Mouse (Mus musculus): ENCODE data around the gene Suds3.

Gene Suds3

GRCm38 (mm10) chr5:117115836-117116366, at the start of gene Suds3:
TSS of gene Suds3 (minus strand) at chr5:117116113.
- under 1% methylated on average over 58 of the region's 59 CpGs for WGBS

DNA sequence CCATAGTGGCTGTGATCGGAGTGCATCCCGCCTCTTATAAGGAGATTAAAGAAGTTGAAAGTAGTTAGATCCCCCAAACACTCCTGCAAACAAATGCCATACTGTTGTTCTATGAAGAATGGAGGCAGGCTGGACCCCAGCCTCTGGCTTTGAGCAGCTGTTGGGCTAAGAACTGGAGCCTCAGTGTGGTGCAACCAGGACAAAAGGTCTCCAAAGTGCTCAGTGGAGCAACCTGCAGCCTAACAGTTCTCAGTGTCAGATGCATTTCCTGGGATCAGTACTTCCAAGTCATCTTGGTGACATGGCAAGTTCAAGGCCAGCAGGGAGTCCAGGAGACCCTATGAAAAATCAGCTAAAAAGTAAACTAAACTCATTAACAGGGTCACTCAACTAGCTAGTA, 49.0 kb upstream of the Suds3 start:
- WGBS: 90% methylated on average over 2 of the region's 2 CpGs

- 93% methylated on average over 5 of the region's 5 CpGs for WGBS
Observed at GRCm38 (mm10) chr5:117164516-117164915, 48.6 kb upstream of the Suds3 start.

DNA sequence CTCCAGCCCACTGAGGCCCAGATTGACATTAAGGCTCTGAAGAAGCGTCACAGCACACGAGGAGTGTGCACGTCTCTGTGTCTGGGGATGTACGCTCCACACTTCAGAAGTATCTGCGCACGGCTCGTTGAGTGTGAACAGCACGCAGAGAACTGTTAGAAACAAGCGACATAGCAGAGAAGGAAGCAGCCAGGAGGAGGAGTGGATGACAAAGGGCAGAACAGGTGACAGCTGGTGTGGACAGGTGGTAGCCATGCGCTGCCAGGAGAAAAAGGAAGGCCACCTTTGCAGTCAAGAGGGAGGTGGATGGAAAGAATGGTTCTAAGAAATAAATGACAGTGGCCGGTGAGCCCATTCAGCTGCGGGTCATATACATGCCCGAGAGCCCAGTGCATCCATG, 47.9 kb upstream of the Suds3 start:
- 94% methylated on average over 13 of the region's 13 CpGs for WGBS

DNA sequence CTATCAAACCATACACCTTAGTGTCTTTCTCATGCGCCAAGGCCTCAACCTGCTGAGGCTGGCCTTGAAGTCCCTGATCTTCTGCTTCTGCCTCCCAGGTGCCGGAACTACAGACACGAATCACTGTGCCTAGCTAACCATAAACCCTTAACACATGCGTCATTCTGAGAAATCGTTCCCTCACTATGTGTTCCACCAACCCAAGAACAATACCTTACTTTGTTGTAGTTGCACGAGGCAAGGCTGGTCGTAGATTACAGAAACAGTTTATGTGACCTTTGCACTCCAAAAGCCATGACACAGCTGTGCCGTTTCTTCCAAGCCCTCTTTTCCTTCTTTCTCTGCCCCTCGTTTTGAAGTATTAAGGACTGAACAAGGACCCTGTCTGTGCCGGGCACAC, 44.6 kb upstream of the Suds3 start:
- WGBS: 75% methylated on average over 10 of the region's 10 CpGs

DNA sequence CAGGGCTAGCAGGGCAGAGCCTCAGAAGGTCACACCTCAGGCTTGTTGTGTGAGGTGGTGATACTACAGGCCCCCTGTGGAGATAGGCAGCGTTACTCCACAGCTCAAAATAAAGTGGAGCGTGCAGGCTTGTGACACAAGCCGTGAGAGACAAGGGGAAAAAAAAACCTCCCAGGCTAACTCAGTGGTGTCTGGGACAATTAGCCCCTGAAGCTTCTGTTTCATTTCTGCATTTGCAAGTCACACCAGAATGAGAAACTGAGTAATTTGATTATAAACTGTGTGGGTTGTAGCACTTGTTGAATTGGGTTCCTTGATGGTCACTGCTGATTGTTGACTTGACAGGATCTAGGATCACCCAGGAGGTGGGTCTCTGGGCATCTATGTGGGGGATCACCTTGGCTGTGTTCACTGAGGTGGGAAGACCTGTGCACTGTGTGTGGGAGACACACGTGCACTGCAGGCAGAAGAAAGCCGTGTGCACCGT, 43.9 kb upstream of the Suds3 start:
- WGBS: 66% methylated on average over 6 of the region's 6 CpGs

GRCm38 (mm10) chr5:117159326-117159725, 43.4 kb upstream of the Suds3 start:
- WGBS: 84% methylated on average over 8 of the region's 8 CpGs

DNA sequence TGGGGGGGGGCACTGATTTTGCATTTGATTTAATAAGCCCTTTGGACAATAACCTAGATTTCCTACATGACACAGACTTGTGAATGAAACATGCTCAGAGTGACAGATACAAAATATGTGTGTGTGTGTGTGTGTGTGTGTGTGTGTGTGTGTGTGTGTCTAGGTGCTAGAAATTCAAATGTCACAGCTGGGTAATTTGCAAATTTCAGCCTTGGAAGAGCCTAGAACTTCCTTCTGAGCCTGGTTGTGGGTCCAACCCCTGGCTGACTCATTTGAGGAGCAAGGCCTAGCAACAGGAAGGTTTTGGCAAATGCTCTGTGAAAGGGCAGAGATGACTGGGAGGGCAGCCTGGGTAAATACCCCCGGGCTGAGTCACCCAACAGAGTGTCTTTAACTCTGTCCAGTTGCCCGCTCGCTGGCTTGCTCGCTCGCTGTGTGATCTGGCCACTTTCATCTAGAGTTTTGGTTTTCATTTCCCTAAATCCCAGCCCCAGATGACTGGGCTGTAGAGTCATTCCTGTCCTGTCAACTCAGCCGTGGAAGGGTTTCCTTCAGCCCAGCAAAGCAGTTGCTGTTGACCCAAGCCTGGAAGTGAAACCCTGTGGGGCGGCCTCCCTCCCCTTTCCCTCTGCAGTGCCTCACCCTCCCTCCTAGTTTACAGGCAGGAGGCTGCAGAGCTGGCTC, 42.6 kb upstream of the Suds3 start:
- 74% methylated on average over 7 of the region's 7 CpGs for WGBS

GRCm38 (mm10) chr5:117153527-117154091, 37.7 kb upstream of the Suds3 start:
- WGBS: 61% methylated on average over 15 of the region's 15 CpGs

DNA sequence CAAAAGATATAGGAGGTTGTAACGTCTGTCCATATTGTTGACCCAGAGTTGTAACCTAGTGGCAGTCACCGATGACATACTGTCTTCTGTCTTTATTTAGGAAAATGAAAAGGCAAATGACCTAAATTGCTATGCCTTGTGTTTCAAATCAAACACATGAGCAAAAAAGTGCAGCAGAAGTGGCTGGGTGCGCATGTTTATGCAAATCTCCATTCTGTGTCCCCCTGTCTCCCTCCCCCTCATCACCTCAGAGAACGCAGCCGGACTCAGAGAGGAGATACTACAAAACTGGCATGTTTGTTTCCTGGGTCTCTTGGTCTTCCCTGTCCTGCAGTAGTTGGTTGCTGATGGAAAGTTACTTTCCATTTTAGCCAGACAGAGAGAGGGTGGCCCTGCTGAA, 34.2 kb upstream of the Suds3 start:
- WGBS: 74% methylated on average over 5 of the region's 5 CpGs

GRCm38 (mm10) chr5:117149054-117149942, 33.4 kb upstream of the Suds3 start:
- 87% methylated on average over 16 of the region's 16 CpGs for WGBS

- WGBS: 70% methylated on average over 16 of the region's 16 CpGs
Observed at GRCm38 (mm10) chr5:117147187-117148095, 31.5 kb upstream of the Suds3 start.

DNA sequence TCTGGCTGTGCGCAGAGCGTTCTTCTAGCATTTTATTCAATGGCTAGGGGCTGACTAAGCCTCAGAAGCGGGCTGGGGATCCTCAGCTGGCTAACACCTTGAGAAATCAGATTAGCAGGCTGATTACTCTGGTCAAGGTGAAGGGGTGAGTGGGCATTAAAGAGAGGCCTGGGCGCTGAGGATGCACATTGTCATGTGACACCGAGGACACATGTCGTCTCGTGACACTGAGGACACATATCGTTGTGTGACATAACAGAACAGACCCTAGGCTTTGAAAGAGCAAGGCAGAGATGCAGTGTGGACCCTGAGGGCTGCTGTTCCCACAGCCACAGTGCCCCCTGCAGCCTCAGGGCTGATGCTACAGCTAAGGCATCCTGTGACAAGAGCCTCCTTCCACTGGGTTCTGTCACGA, 27.8 kb upstream of the Suds3 start:
- WGBS: 68% methylated on average over 9 of the region's 9 CpGs

DNA sequence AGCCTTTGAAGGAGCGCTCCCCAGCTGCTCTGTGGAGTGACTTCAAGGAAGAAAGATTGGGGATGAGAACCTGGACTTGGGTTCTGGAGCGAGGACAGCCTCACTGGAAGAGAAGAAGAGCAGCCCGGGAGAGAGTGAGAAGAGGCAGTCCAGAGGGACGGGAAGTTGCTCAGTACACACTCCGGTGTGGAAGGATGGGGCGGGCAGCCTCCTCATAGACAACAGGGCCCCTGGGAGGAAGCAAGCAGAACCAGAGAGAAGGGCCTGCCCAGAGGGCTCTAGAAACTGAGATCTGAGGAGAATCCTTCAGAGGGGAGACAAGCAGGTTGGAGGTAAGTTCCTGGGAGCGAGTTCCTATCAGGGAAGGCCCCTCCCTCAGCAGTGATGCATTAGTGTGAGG, 24.5 kb upstream of the Suds3 start:
- WGBS: 76% methylated on average over 7 of the region's 7 CpGs

DNA sequence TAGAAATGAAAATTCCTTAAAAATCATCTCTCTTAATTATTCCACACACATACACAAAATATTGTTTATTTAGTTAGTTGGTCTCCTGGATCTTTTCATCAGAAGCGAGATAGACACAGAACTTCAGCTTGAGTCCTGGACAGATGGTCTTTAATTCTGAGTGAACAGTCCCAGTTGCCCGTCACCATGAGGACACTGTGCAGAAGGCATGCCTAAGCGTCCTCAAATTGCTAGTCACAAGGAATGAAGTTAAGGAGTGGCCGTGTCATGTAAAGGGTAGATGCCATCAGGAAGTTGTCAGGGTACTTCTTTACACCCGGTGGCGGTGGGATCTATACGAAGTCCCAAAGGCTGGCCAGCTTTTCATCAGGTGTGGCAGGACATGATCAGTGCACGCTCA, 23.9 kb upstream of the Suds3 start:
- WGBS: 76% methylated on average over 8 of the region's 8 CpGs

- WGBS: 75% methylated on average over 11 of the region's 11 CpGs
Observed at GRCm38 (mm10) chr5:117138295-117138988, 22.5 kb upstream of the Suds3 start.

GRCm38 (mm10) chr5:117137594-117137993, 21.7 kb upstream of the Suds3 start:
- 82% methylated on average over 8 of the region's 8 CpGs for WGBS

DNA sequence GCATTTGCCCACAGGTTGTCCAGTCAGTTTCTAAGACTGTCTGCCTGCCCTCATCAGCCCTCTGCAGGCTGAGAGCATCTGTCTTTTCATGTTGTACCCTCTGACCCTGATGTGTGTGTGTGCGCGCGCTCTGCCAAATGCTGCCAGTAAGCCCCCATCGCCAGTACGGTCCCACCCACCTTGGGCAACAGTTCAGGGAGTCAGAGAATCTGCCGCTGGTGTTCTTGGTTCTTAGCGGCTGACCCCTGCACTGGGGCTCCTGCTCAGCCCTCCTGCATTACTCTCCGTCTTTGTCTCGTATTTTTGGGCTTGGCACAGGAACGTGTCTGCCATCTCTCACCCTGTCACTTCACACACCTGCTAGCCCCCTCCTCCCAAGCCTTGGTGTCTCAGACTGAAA, 21.1 kb upstream of the Suds3 start:
- 78% methylated on average over 10 of the region's 10 CpGs for WGBS

DNA sequence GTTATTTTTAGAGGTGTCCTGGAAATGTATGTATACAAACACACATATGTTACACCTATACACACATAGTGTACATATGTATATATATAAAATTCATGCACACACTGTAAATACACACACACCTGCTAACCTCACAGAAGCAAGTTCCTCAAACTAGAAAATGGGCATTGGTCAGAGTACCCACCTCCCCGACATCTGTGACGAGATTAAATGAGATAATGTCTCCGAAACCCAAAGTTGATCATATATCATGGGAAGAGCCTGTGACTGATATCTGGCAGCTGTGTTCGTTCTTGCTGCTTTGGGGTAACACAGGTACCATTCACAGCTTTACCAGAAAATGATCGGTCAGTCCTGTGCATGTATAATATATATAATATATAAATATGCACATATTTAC, 20.7 kb upstream of the Suds3 start:
- WGBS: 75% methylated on average over 5 of the region's 5 CpGs

GRCm38 (mm10) chr5:117135869-117136268, 20.0 kb upstream of the Suds3 start:
- WGBS: 50% methylated on average over 9 of the region's 9 CpGs

Data from cerebral cortex, adult 2 months (tissue).